Mouse (Mus musculus) heart, adult 2 months (tissue): ENCODE measurements around the gene C77080. TPM values are rescaled to one million over a fixed set of nuclear protein-coding genes. Genes with fewer than 3 reads are reported as not detected.

Experiments
- DNase-seq, 2 experiments: peaks; one replicate each; pipeline ENCODE4 v3.0.0; 2021
- H3K27ac ChIP-seq: fragments of 200-600 bp; 2 replicates; pipeline ENCODE4 v1.8.1; 2022
- H3K27me3 ChIP-seq: fragments of 200-500 bp; 2 replicates; pipeline ENCODE4 v1.6.1; 2012; ENCODE audit warnings: mild to moderate bottlenecking, low read length, inconsistent platforms, mixed read lengths; ENCODE audit not compliant: control insufficient read depth, insufficient read depth
- H3K36me3 ChIP-seq: fragments of 200-500 bp; 2 replicates; pipeline ENCODE4 v1.6.1; 2012; ENCODE audit warnings: low read length, inconsistent platforms; ENCODE audit not compliant: control insufficient read depth, insufficient read depth
- H3K4me1 ChIP-seq: fragments of 200-500 bp; 2 replicates; pipeline ENCODE4 v1.6.1; 2011; ENCODE audit warnings: low read length; ENCODE audit not compliant: control insufficient read depth, insufficient read depth
- H3K4me3 ChIP-seq: fragments of 200-600 bp; 2 replicates; pipeline ENCODE4 v1.8.1; 2022
- H3K79me2 ChIP-seq: fragments of 200-500 bp; replicated peaks from 2 replicates; pipeline ENCODE4 v1.6.1; 2012; ENCODE audit warnings: mild to moderate bottlenecking, inconsistent platforms, low read length, moderate library complexity, mixed read lengths; ENCODE audit not compliant: control insufficient read depth, insufficient read depth
- H3K9ac ChIP-seq: fragments of 200-500 bp; 2 replicates; pipeline ENCODE4 v1.6.1; 2012; ENCODE audit warnings: low read depth, mild to moderate bottlenecking, control low read depth, inconsistent platforms, low read length, mixed read lengths
- CTCF ChIP-seq: fragments of 200-600 bp; IDR thresholded peaks from 2 replicates; pipeline ENCODE4 v1.8.1; 2022; ENCODE audit warnings: antibody characterized with exemption, mild to moderate bottlenecking, moderate library complexity
- EP300 ChIP-seq: fragments of 200-500 bp; IDR thresholded peaks from 2 replicates; pipeline ENCODE4 v1.6.1; 2011; ENCODE audit warnings: low read depth, low read length, control low read depth; ENCODE audit not compliant: insufficient read depth
- POLR2A ChIP-seq: fragments of 200-500 bp; IDR thresholded peaks from 2 replicates; pipeline ENCODE4 v1.6.1; 2011; ENCODE audit warnings: mild to moderate bottlenecking, low read depth, low read length, control low read depth; ENCODE audit not compliant: insufficient read depth
- WGBS: fragments of 180-500 bp; shearing (Covaris S2); methylation state at CpG from one replicate; pipeline ENCODE4 v1.1.7; 2018; 5-methylcytosine and 5-hydroxymethylcytosine counted together
- intact Hi-C: fragments of 180-260 bp; cut with DNase I; formaldehyde crosslinking; loops from one replicate; pipeline ENCODE4 v1.15.1; 2025
- polyA plus RNA-seq: library from polyadenylated mRNA; depleted of rRNA; stranded (reverse); fragments of >200 nt; gene quantifications from 2 replicates; pipeline ENCODE4 v1.2.3, GENCODE M21; 2012
- total RNA-seq, 2 experiments: library from RNA; stranded (reverse); gene quantifications; 2 replicates each; pipeline ENCODE4 v1.2.3; 2021

The C77080 gene
- total and polyA plus RNA-seq, 3 experiments, result 3.2 to 4.4 (median 3.7) TPM

DNA sequence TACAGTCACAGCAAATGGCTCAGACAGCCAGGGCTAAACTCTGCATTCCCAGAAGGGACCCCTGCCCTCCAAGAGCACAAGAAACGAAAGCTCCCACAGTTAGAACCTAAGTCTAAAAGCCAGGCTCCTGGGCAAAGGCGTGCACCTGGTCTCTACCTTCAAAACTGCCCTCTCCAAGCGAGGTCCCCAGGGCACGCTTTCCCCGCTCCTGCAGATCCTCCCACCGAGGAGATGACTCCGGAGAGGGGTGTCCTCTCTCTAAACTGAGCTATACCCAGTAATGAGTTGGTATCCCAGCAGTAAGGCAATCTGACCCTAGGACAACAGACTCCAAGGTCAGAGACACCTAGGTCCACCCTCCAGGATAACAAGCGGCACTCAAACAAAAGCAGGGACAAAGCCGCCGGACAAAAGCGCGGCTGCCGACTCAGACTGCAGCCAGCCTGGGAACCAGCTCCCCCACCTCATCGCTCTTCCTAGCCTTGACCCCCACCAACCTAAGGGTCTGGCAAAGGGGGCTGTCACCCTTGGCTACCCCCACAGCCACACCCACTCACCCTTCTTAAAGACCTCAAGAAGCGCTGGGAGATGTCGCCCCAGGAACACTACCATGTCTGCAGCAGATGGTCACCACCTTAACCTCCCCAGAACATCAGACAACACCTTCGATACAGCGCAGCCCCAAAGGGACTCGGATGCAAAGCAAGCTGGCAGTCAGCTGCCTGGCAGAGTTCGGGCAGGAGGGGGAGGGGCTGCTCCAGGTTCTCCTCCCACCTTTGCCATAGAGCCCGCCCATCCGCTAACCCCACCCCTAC is 33.8 kb downstream of the C77080 start:
- Histone ChIP-seq H3K9ac (no peak overlapping the region), H3K4me3 (no peak overlapping the region)

DNA sequence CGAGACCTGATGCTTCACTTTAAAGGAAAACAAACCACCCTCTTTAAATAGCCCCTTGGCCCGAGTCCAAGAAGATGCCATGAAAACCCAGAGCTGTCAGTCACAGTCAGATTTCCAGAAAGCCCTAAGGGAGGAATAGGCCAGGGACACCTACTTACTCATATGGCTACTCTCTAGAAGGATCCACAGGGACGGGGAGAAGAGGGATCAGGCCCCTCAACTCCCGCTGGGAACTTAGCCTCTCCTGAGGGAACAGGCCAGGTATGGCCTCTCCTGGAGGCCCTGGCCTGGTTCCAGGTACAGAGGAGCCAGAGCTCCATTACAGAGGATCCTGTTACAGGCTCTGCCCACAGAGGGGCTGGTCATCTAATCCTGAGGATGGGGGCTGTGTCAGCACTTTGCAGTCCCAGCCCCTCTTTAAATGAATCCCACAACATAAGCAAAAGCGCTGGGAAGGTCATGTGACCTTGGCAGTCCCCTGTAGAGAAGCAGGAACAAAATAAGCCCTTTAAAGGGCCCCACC is 34.7 kb downstream of the C77080 start:
- WGBS, result 61% methylated on average over 5 of the region's 5 CpGs
- DNase-seq, result no peak
- Histone ChIP-seq H3K4me1 (no peaks in the 10 kb centered on the region), H3K27ac (no peak overlapping the region), H3K27me3 (peaks cover 6% of the 10 kb centered on the region), H3K4me3 (no peak overlapping the region), H3K36me3 (no peaks in the 10 kb centered on the region), H3K9ac (no peak overlapping the region), H3K79me2 (no peaks in the 10 kb centered on the region)
- TF ChIP-seq CTCF, result no peak
- TF ChIP-seq EP300, result no peak
- no peak for TF ChIP-seq POLR2A
- intact Hi-C loops, result no loop called here

More for the DNA sequence above, 33.8 kb downstream of the C77080 start:
- no peak for TF ChIP-seq CTCF
- TF ChIP-seq POLR2A, result no peak
- no peak for TF ChIP-seq EP300
- H3K27me3 ChIP-seq, result peaks cover 6% of the 10 kb centered on the region
- 47% methylated on average over 22 of the region's 22 CpGs for WGBS
- no peaks in the 10 kb centered on the region for H3K4me1 ChIP-seq
- H3K27ac ChIP-seq, result no peak overlapping the region
- no peaks in the 10 kb centered on the region for H3K36me3 ChIP-seq
- DNase-seq, result no peak
- H3K79me2 ChIP-seq, result no peaks in the 10 kb centered on the region
- intact Hi-C loops, result no loop called here

DNA sequence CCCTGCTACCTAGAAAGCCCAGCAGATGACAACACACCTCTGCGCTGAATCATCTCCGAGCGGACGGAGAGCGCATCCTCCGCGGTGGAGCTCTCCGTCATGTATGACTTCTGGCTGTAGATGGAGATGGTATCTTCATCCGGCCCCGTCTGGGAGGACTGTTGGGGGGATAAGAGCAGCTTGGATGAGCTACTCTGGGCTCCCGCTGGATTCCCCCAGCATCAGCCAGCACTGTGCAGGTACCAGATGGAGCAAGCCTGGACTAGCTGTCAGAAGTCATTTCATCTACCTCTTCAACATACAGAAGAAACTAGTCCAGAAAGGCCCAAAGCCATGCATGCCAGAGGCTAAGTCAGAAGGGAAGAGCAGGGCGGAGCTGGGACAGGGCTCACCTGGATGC is 35.9 kb downstream of the C77080 start:
- Histone ChIP-seq H3K36me3 (no peaks in the 10 kb centered on the region), H3K9ac (no peak overlapping the region), H3K27ac (no peak overlapping the region), H3K4me1 (no peaks in the 10 kb centered on the region), H3K27me3 (peaks cover 6% of the 10 kb centered on the region), H3K4me3 (no peak overlapping the region), H3K79me2 (no peaks in the 10 kb centered on the region)
- no peak for TF ChIP-seq POLR2A
- no peak for TF ChIP-seq EP300
- TF ChIP-seq CTCF, result no peak
- WGBS, result 95% methylated on average over 12 of the region's 12 CpGs
- intact Hi-C loops, result no loop called here
- no peak for DNase-seq

GRCm38 (mm10) chr4:129223421-129224281 is 37.6 kb downstream of the C77080 start:
- TF ChIP-seq EP300, result no peak
- no peak for TF ChIP-seq POLR2A
- TF ChIP-seq CTCF, result no peak
- H3K79me2 ChIP-seq, result no peaks in the 10 kb centered on the region
- no peak overlapping the region for H3K27ac ChIP-seq
- H3K27me3 ChIP-seq, result peaks cover 6% of the 10 kb centered on the region
- WGBS, result 55% methylated on average over 55 of the region's 55 CpGs
- H3K4me1 ChIP-seq, result no peaks in the 10 kb centered on the region
- no peaks in the 10 kb centered on the region for H3K36me3 ChIP-seq
- DNase-seq, result no peak
- intact Hi-C loops, result no loop called here
- no peak overlapping the region for H3K9ac ChIP-seq
- no peak overlapping the region for H3K4me3 ChIP-seq

DNA sequence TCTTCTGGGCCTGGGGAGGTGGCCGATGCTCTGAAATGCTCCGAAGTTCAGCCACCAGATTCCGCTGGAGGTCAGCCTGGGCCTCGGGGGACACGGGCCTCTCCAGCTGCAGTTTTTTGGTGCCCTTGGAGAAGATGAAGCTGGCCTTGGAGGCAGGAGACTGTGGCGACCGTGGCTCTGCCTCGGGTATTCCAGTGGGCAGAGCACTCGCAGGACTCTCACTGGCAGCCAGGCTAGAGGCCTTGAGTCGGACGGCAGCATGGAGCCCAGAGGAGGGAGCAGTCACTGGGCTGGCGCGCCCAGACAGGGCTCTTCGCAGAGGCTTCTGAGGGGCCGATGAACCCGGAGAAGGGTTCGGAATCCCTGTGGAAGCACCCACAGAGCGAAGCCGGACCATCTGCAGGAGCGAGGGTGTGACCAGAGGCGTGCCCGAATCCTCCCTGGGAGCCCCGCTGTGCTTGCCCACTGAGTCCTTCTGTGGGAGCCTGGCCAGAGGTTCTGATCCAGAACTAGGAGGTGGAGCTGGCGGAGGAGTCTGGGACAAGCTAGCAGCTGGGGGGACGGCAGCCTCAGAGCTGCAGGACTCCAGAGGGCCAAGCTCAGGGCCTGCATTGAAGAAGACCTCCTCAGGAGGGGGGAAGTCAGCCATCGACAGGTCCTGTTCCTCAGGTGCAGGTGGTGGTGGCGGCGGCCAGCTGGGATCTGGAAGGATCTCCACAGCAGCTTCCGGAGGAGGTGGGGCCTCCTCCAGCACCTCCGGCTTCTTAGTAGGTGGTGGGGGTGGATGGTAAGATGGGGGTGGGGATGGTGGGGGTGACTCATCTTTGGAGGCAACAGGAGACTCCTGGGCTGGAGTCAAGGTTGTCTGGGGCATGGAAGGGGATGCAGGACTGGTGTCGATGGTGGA is 38.9 kb downstream of the C77080 start:
- peak; percentile 62 for DNase-seq
- TF ChIP-seq EP300, result no peak
- TF ChIP-seq CTCF, result no peak
- Histone ChIP-seq H3K36me3 (no peaks in the 10 kb centered on the region), H3K79me2 (no peaks in the 10 kb centered on the region), H3K27me3 (peaks cover 6% of the 10 kb centered on the region), H3K27ac (no peak overlapping the region), H3K9ac (no peak overlapping the region), H3K4me1 (no peaks in the 10 kb centered on the region), H3K4me3 (no peak overlapping the region)
- intact Hi-C loops, result no loop called here
- 59% methylated on average over 31 of the region's 31 CpGs for whole genome bisulfite sequencing
